In genomic region chr6:40049909-40050484, GRCm38 (mm10) we compare ENCODE assay signal across 15 mouse cellular contexts.
DNase-seq lines count a peak whose midpoint lies in the region; ATAC-seq lines count a peak whose summit lies in the region.
"Had no signal": no experiment of that assay in that cellular context is flagged by ENCODE, and none has a peak within 500 bp of the region (broad histone marks: within the 10 kb centered on the region; RNA-seq: fewer than 3 reads in every experiment).

No protein-coding gene starts in this region.

- 0 out of 2 replicates have a peak overlapping the region, but pooled peaks have one; percentile 5 for H3K9ac ChIP-seq in hindbrain, embryonic 13.5 days
- H3K9ac ChIP-seq in midbrain, embryonic 14.5 days (replicated peaks; ENCODE audit: low read length): no peak overlapping the region
- H3K9ac ChIP-seq: embryonic facial prominence, embryonic 13.5 days; liver, embryonic 13.5 days had no signal

- ATAC-seq in frontal cortex, adult (ENCODE audit: low TSS enrichment): peak; percentile 68
- ATAC-seq in hindbrain, embryonic 13.5 days (ENCODE audit: low FRiP score): peak; percentile 74
- peak; percentile 83 for ATAC-seq in midbrain, embryonic 14.5 days (ENCODE audit: low FRiP score, low TSS enrichment)
- ATAC-seq: lung, postnatal 0 days had no signal

- H3K27me3 ChIP-seq in hindbrain, embryonic 13.5 days: no peaks in the 10 kb centered on the region
- no peaks in the 10 kb centered on the region for H3K27me3 ChIP-seq in midbrain, embryonic 14.5 days (ENCODE audit: control insufficient read depth, insufficient read depth, low read length)
- H3K27me3 ChIP-seq: embryonic facial prominence, embryonic 13.5 days; liver, embryonic 13.5 days had no signal

- H3K27ac ChIP-seq in hindbrain, embryonic 13.5 days: peak overlapping the region; percentile 90
- peak overlapping the region; percentile 92 for H3K27ac ChIP-seq in midbrain, embryonic 14.5 days (replicated peaks; ENCODE audit: low read depth, low read length)
- H3K27ac ChIP-seq: embryonic facial prominence, embryonic 13.5 days; limb, embryonic 10.5 days; liver, embryonic 13.5 days had no signal

- peaks cover 27% of the 10 kb centered on the region for H3K4me1 ChIP-seq in hindbrain, embryonic 13.5 days (replicated peaks)
- peaks cover 13% of the 10 kb centered on the region for H3K4me1 ChIP-seq in midbrain, embryonic 14.5 days (ENCODE audit: control insufficient read depth, insufficient read depth, low read length)
- H3K4me1 ChIP-seq: embryonic facial prominence, embryonic 13.5 days; limb, embryonic 10.5 days; liver, embryonic 13.5 days had no signal

- DNase-seq in frontal cortex, postnatal 25 days (ENCODE audit: low spot score in 2 of 2): no peak
- DNase-seq in midbrain, embryonic 14.5 days: peak; percentile 85
- DNase-seq in retina, postnatal 7 days (ENCODE audit: low read depth, low spot score): peak; percentile 4
- no peak for DNase-seq in heart, adult 18-20 months
- DNase-seq in adrenal gland, adult 18-20 months (ENCODE audit: low spot score in 2 of 2): no peak
- DNase-seq in lung, postnatal 36 days: no peak
- DNase-seq: gastrocnemius, postnatal 14 days; kidney, adult 18-20 months; liver, embryonic 13.5 days had no signal

- 37% methylated on average over 5 of the region's 6 CpGs for WGBS in hindbrain, embryonic 13.5 days
- 14% methylated on average over 5 of the region's 6 CpGs for WGBS in midbrain, embryonic 14.5 days

- H3K4me2 ChIP-seq in hindbrain, embryonic 13.5 days: peak overlapping the region; percentile 44; the same call in 1 of the 2 replicates
- H3K4me2 ChIP-seq in midbrain, embryonic 14.5 days (ENCODE audit: low read length): peak overlapping the region; percentile 36
- H3K4me2 ChIP-seq: embryonic facial prominence, embryonic 13.5 days; heart, embryonic 11.5 days; liver, embryonic 13.5 days had no signal

- H3K9me3 ChIP-seq in hindbrain, embryonic 13.5 days: no peaks in the 10 kb centered on the region
- no peaks in the 10 kb centered on the region for H3K9me3 ChIP-seq in midbrain, embryonic 14.5 days (ENCODE audit: control insufficient read depth, low read length)
- H3K9me3 ChIP-seq: embryonic facial prominence, embryonic 13.5 days; limb, embryonic 10.5 days; liver, embryonic 13.5 days had no signal

- H3K4me3 ChIP-seq in hindbrain, embryonic 13.5 days: no peak overlapping the region
- no peak overlapping the region for H3K4me3 ChIP-seq in midbrain, embryonic 14.5 days (replicated peaks; ENCODE audit: low read depth, low read length)
- H3K4me3 ChIP-seq: embryonic facial prominence, embryonic 13.5 days; limb, embryonic 10.5 days; liver, embryonic 13.5 days had no signal

- no peaks in the 10 kb centered on the region for H3K36me3 ChIP-seq in hindbrain, embryonic 13.5 days
- H3K36me3 ChIP-seq in midbrain, embryonic 14.5 days (ENCODE audit: control insufficient read depth, insufficient read depth, low read length): no peaks in the 10 kb centered on the region
- H3K36me3 ChIP-seq: embryonic facial prominence, embryonic 13.5 days; limb, embryonic 10.5 days; liver, embryonic 13.5 days had no signal

Comparison
In these comparisons a context has a peak if more than half of its experiments do, and no peak if none do; other contexts are left out.
1. DNase-seq: peak in midbrain, embryonic 14.5 days (single experiment) and retina, postnatal 7 days (single experiment); none in frontal cortex, postnatal 25 days (0 of 2), heart, adult 18-20 months (0 of 2), adrenal gland, adult 18-20 months (0 of 2) and lung, postnatal 36 days (single experiment).
2. Peak in every context shown above with its lines, with median percentiles within 50 percentile points of each other: ATAC-seq.